Mouse (Mus musculus): ENCODE measurements around the gene Mmel1.

The Mmel1 gene

GRCm38 (mm10) chr4:154864271-154864771 lies 5.1 kb upstream of the Mmel1 start:
- DNase-seq (ENCODE audit: low spot score in 2 of 2) = peak; percentile 81 to 90

DNA sequence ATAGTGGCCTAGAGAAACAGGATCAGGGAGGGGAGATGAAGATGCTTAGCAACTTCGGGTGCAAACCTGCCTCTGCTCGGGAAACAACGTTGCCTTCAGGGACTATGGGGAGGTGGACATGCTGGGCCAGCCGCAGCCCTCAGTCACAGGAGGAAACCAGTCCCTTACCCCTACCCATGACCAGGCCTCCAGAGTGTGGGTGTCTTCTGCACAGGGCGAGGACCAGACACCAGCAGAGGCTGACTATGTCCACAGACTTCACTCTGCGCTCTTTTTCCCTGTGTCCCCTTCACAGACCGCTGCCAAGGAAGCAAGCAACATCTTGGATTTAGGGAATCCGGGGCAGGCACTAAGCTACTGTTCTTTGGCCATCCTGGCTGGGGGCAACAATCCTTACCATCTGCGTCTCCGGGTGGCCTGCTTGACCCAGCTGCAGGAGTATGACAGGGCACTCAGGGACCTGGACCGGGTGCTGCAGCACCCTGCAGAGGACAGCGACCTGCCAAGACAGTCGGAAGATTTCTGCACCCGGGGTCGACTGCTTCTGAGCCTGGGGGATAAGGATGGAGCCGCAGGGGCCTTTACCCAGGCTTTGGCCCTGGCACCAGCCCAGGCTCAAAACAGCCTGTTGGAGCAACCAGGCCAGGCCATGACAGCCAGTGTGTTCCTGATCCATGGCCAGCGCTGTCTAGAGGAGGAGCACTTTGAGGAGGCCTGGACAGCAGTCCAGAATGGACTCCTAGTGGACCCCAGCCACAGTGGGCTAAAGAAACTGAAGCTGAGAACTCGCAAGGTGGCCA lies 4.2 kb upstream of the Mmel1 start:
- peak in 1 of 2 experiments; percentile 61 for DNase-seq (ENCODE audit: low spot score in 2 of 2)

DNA sequence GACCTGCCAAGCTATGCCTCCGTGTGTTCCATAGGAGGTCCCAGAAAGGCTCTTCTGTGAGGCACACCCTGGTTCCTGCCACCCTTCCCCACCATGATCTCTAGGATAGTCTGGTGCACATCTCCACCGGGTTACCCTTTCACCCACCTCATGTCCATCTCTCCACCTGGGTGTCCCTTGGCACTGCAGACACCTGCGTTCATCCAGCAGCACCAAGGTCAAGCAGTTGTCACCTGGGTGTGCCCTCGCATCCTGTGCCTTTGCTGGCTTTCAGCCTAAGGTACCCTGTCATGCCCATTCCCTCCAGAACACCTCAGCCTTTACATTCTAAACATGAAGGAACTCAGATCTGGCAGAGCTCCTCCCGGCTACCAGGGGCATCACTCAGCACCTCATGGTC lies 3.0 kb upstream of the Mmel1 start:
- no peak for DNase-seq (ENCODE audit: low spot score in 2 of 2)

DNA sequence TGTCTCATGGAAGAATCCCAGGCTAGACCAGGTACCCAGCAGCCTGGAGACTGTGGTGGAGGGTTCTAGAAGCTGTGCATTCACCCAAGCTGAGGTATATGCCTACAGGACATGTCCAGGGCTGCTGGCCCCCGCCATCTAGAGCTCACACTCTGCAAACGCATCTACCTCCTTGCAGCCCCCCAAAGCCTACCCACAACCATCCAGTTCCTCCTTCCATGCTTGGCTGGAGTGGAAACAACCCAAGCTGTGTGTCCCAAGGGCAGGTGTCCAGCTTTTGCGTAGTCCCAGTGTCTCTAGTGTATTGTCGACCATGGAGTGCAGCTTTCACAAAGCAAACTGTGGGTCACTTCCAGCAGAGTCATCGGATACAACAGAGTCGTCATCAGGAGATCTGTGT lies 2.1 kb upstream of the Mmel1 start:
- no peak for DNase-seq (ENCODE audit: low spot score in 2 of 2)

- no peak for DNase-seq (ENCODE audit: low spot score in 2 of 2)
Measured at GRCm38 (mm10) chr4:154870721-154871120, 1.3 kb downstream of the Mmel1 start.

GRCm38 (mm10) chr4:154871757-154872251 lies 2.4 kb downstream of the Mmel1 start:
- DNase-seq (ENCODE audit: low spot score in 2 of 2) = peak in 1 of 2 experiments; percentile 12

- DNase-seq (ENCODE audit: low spot score in 2 of 2) = peak in 1 of 2 experiments; percentile 13
Measured at GRCm38 (mm10) chr4:154873186-154873585, 3.8 kb downstream of the Mmel1 start.

DNA sequence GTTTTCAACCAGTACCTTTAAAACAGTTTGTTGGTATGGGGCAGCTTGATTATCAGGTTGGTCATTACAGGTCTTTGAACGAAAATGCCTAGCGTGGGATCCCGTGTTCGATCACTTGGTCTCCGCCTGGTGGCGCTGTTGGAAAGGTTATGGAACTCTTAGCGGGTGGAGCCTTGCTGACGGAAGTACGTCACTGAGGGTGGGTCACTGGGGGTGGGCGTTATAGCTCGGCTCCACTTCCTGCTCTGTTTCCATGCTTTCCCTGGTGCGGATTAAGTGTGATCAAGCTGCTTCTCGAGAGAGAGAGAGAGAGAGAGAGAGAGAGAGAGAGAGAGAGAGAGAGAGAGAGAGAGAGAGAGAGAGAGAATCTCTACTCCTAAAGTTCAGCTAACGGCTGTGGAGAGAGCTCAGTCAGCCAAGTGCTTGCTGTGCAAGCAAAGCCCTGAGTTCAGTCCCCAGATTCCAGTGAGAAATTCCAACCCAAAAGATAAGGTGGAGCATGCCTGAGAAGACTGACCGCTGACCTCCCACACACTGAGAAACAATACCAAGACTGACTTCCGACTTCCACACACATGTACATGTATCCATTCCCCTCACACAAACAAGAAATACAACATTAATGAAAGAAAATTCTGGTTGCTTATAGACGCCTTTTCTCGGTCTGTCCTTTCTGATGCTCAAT lies 8.6 kb downstream of the Mmel1 start:
- peak; percentile 93 to 99 for DNase-seq (ENCODE audit: low spot score in 2 of 2)

- DNase-seq (ENCODE audit: low spot score in 2 of 2) = peak; percentile 70 to 74
Measured at GRCm38 (mm10) chr4:154880730-154881129, 11.3 kb downstream of the Mmel1 start.

- DNase-seq (ENCODE audit: low spot score in 2 of 2) = peak; percentile 73 to 87
Measured at GRCm38 (mm10) chr4:154882014-154882659, 12.8 kb downstream of the Mmel1 start.

GRCm38 (mm10) chr4:154885416-154885815 lies 16.0 kb downstream of the Mmel1 start:
- no peak for DNase-seq (ENCODE audit: low spot score in 2 of 2)

DNA sequence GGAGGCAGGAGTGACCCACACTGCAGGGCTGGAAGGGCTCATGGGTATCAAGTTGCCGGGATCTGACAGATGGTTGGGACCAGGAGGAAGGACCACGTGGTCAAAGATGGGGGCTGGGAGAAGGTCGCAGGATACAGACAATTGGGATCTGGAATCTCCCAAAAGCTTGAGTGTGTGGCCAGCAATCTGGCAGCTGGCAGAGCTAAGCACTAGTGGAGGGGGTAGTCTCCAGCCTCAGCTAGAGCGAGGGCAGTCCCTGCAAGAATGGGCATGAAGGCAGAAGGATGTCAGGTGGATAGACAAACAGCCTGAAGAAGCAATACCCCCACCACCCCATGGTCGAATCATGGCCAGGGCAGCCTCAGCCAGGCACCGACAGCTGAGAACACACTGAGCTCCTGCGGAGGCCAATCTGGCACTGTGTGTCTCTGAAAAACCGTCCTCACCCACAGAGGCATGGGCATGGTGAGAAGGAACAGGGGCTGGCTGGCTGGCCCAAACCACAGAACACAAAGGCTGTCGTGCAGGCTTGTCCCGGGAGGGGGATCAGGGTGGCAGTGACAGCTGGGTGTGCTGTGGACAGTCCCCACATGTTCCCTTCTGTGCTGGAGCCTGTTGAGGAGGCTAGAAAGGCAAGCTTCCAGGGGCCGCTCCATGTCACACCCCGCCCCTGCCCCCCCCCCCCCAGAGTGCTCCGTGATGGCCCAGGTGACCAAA lies 17.6 kb downstream of the Mmel1 start:
- no peak for DNase-seq (ENCODE audit: low spot score in 2 of 2)

- no peak for DNase-seq (ENCODE audit: low spot score in 2 of 2)
Measured at GRCm38 (mm10) chr4:154887593-154888250, 18.3 kb downstream of the Mmel1 start.

DNA sequence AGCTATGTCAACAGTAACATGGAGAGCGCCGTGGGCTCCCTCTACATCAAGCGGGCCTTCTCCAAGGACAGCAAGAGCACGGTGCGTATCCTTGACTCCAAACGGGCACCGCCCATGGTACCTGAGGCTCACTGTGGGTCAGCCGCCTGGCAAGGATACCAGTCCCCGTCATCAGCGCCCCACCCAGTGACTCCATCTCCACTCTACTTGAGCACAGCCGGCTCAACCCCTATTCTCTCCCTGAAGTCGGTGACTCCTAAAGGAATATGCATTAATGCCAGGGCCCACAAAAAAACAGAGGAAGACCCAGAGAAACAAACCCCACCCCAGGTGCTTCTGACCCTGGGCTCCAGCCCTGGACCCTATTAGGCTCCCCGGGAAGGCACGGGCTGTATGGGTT lies 21.5 kb downstream of the Mmel1 start:
- DNase-seq (ENCODE audit: low spot score in 2 of 2) = no peak

DNA sequence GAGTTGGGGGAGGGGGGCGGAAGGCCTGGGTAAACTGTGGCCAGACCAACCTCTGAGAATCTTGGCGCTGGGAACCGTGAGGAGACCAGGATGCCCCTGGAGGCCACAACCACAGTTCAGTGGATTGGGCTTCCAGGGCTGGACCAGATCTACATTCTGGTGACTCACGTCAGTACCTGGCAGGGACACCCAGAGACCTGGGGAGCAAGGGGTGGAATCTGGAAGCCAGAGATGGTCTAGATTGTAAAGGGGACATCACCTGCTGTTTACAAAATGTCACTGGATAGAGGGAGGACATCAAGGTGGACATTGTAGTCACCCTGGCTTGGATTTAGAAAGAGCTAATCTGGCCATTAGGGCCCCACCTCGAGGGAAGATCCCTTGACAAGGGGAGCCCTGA lies 26.2 kb downstream of the Mmel1 start:
- no peak for DNase-seq (ENCODE audit: low spot score in 2 of 2)

DNA sequence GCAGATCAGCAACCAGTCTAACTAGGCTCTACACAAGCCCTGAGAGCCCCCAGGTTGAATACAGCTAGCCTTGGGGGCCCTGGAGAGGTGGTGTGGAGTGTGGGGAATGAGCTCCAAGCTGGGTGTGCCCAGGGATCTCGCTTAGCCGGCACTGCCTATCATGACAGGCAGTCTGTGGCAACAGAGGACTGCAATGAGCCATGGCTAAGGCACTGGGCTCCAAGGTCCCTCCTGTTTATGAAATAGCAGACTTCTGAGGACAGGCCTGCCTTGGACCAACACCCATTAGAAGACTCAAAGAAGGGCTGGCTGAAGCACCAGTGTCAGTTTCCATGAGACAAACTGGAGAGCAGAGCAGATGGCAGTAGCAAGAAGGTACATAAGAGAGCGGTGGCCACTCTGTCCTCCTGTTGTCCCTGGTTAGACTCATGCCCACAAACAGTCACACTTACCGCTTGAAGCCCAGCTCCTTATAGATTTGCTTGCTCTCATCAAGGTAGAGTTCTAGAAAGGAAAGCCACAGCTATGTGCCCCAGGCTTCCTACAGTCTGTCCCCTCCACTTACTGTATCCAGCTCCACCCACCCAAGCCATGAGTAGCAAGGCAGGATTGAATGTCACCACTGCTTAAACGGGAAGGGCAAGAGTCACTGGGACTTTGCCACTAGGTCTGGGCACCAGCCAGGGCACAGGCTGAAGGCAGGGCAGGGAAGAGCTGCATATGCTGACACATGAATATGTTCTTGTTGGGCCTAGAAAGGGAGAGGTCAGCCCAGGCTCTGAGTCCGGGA lies 28.5 kb downstream of the Mmel1 start:
- no peak for DNase-seq (ENCODE audit: low spot score in 2 of 2)

- DNase-seq (ENCODE audit: low spot score in 2 of 2) = peak in 1 of 2 experiments; percentile 73
Measured at GRCm38 (mm10) chr4:154898506-154899446, 29.4 kb downstream of the Mmel1 start, which contains the start of gene Fam213b. Gene Fam213b (minus strand): TSS chr4:154899135.

DNA sequence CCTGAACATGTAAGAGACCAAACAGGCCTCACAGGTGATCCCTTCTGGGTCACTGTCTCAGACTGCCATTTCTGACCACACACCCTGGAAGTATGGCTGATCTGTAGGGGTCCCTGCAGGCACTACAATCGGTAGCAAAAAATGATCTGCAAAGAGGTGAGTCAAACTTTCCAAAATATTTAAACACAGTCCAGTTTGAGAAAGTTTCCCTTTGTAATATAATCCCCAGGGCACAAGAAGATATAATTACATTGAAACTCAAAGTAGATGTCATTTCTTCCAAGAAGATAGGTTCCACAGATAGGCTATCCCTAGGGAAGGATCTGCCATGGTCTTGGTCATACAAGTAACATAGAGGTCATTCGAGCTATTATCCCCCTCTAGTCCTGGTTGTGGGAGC lies 33.0 kb downstream of the Mmel1 start:
- no peak for DNase-seq (ENCODE audit: low spot score in 2 of 2)
